Mouse (Mus musculus) E14TG2a.4 (cell line): ENCODE results near the gene Hoxc5.

Source experiments
- CTCF ChIP-seq: conservative IDR thresholded peaks from 2 replicates; pipeline ENCODE4 v1.5.1; 2014; ENCODE audit warnings: low read length
- NANOG ChIP-seq: IDR thresholded peaks from 2 replicates; pipeline ENCODE4 v1.6.1; 2014; ENCODE audit warnings: borderline replicate concordance, low read length, mixed read lengths

DNA sequence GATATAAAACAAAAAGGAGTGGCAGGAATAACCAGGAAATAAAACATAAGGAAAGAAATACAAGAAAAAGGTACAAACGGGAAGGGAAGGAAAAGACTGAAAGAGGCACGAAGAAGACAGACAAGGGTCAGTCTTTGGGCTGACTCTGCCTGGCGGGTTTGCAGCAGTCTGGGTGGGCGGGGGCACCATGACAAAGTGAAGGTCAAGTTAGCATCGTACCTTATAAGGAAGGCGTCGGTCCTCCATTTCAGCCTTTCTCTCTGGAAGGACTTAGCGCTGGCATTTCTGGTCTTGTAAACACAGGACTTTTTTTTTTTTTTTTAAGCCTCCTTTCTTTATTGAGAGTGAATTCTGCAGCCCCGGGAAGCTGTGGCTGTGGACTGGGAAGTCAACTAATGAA is 20.0 kb upstream of the Hoxc5 start:
- TF ChIP-seq CTCF (no peak), NANOG (no peak)
